Mouse (Mus musculus): ENCODE results near the gene Zic3. TPM values are rescaled to one million over a fixed set of nuclear protein-coding genes. Genes with fewer than 3 reads are reported as not detected.

Zic3 gene
- polyA plus RNA-seq, 1 experiment, result not detected

- TF ChIP-seq POLR2A (IDR thresholded peaks at IDR 0.05; ENCODE audit: low read depth, low read length) (no peak), CTCF (IDR thresholded peaks at IDR 0.05; ENCODE audit: extremely low read depth, insufficient read length, insufficient replicate concordance, low read depth, low read length) (no peak)
- 64% methylated on average over 3 of the region's 3 CpGs for WGBS
- H3K36me3 ChIP-seq (ENCODE audit: control insufficient read depth, insufficient read depth, low read length), result no peaks in the 10 kb centered on the region
These were observed 19.4 kb downstream of the Zic3 start for GRCm38 (mm10) chrX:58041865-58042264.

GRCm38 (mm10) chrX:58042512-58042911, 20.0 kb downstream of the Zic3 start:
- TF ChIP-seq POLR2A (IDR thresholded peaks at IDR 0.05; ENCODE audit: low read depth, low read length) (no peak), CTCF (IDR thresholded peaks at IDR 0.05; ENCODE audit: extremely low read depth, insufficient read length, insufficient replicate concordance, low read depth, low read length) (no peak)
- Histone ChIP-seq H3K4me3 (ENCODE audit: low read depth, low read length) (no peak overlapping the region), H3K27ac (ENCODE audit: insufficient read depth, low read depth, low read length) (no peak overlapping the region), H3K36me3 (ENCODE audit: control insufficient read depth, insufficient read depth, low read length) (no peaks in the 10 kb centered on the region), H3K4me1 (ENCODE audit: control insufficient read depth, insufficient read depth, insufficient read length, low read length) (no peaks in the 10 kb centered on the region), H3K27me3 (ENCODE audit: control insufficient read depth, insufficient read depth, low read length) (no peaks in the 10 kb centered on the region; the same call in 1 of the 2 replicates)
- WGBS, result 65% methylated on average over 4 of the region's 4 CpGs

More at GRCm38 (mm10) chrX:58041865-58042264, 19.4 kb downstream of the Zic3 start:
- Histone ChIP-seq H3K27me3 (ENCODE audit: control insufficient read depth, insufficient read depth, low read length) (no peaks in the 10 kb centered on the region; the same call in 1 of the 2 replicates), H3K4me1 (ENCODE audit: control insufficient read depth, insufficient read depth, insufficient read length, low read length) (no peaks in the 10 kb centered on the region), H3K4me3 (ENCODE audit: low read depth, low read length) (no peak overlapping the region), H3K27ac (ENCODE audit: insufficient read depth, low read depth, low read length) (no peak overlapping the region)
